Mouse (Mus musculus) liver, embryonic 16.5 days (tissue): ENCODE data around the gene Klhl42. TPM values are rescaled to one million over a fixed set of nuclear protein-coding genes. Genes with fewer than 3 reads are reported as not detected.

Experiments used
- ATAC-seq: fragments of 200-750 bp; cut with Nextera tagmentation; 2 replicates; pipeline ENCODE4 v1.8.0; 2017; ENCODE audit warnings: low read depth, mild to moderate bottlenecking, moderate number of reproducible peaks, moderate library complexity
- H3K27ac ChIP-seq: fragments of 300-500 bp; sonication (generic); 2 replicates; pipeline ENCODE4 v1.5.1; 2014; ENCODE audit warnings: mild to moderate bottlenecking, low read length
- H3K27me3 ChIP-seq: fragments of 300-500 bp; sonication (generic); 2 replicates; pipeline ENCODE4 v1.6.1; 2014; ENCODE audit warnings: low read depth, low read length, mixed read lengths; ENCODE audit not compliant: control insufficient read depth, insufficient read depth
- H3K36me3 ChIP-seq: fragments of 300-500 bp; sonication (generic); 2 replicates; pipeline ENCODE4 v1.6.1; 2014; ENCODE audit warnings: mild to moderate bottlenecking; ENCODE audit not compliant: control insufficient read depth, insufficient read depth
- H3K4me1 ChIP-seq: fragments of 300-500 bp; sonication (generic); 2 replicates; pipeline ENCODE4 v1.6.1; 2014; ENCODE audit warnings: low read depth, low read length, mixed read lengths; ENCODE audit not compliant: control insufficient read depth
- H3K4me2 ChIP-seq: fragments of 300-500 bp; sonication (generic); 2 replicates; pipeline ENCODE4 v1.6.1; 2014; ENCODE audit warnings: low read depth, low read length, mixed read lengths
- H3K4me3 ChIP-seq: fragments of 300-500 bp; sonication (generic); 2 replicates; pipeline ENCODE4 v1.5.1; 2014; ENCODE audit warnings: low read depth, mild to moderate bottlenecking, low read length
- H3K9ac ChIP-seq: fragments of 300-500 bp; sonication (generic); 2 replicates; pipeline ENCODE4 v1.6.1; 2014; ENCODE audit warnings: low read depth, low read length
- H3K9me3 ChIP-seq: fragments of 300-500 bp; sonication (generic); replicated peaks from 2 replicates; pipeline ENCODE4 v1.6.1; 2016; ENCODE audit warnings: low read length; ENCODE audit not compliant: control insufficient read depth
- WGBS: fragments of 180-500 bp; shearing (Covaris S2); extraction: QIAGEN DNeasy Blood & Tissue Kit; methylation state at CpG from one replicate; pipeline ENCODE4 v1.1.7; 2014; ENCODE audit not compliant: insufficient replicate concordance; 5-methylcytosine and 5-hydroxymethylcytosine counted together
- polyA plus RNA-seq: library from polyadenylated mRNA; unstranded; fragments of >200 nt; fragmentation: Nextera tagmentation; extraction: Ambion mirVana; gene quantifications from 2 replicates; pipeline ENCODE4 v1.2.1, GENCODE M21; 2015

Gene Klhl42
- 1.6 and 1.8 TPM in 2 replicates for polyA plus RNA-seq

DNA sequence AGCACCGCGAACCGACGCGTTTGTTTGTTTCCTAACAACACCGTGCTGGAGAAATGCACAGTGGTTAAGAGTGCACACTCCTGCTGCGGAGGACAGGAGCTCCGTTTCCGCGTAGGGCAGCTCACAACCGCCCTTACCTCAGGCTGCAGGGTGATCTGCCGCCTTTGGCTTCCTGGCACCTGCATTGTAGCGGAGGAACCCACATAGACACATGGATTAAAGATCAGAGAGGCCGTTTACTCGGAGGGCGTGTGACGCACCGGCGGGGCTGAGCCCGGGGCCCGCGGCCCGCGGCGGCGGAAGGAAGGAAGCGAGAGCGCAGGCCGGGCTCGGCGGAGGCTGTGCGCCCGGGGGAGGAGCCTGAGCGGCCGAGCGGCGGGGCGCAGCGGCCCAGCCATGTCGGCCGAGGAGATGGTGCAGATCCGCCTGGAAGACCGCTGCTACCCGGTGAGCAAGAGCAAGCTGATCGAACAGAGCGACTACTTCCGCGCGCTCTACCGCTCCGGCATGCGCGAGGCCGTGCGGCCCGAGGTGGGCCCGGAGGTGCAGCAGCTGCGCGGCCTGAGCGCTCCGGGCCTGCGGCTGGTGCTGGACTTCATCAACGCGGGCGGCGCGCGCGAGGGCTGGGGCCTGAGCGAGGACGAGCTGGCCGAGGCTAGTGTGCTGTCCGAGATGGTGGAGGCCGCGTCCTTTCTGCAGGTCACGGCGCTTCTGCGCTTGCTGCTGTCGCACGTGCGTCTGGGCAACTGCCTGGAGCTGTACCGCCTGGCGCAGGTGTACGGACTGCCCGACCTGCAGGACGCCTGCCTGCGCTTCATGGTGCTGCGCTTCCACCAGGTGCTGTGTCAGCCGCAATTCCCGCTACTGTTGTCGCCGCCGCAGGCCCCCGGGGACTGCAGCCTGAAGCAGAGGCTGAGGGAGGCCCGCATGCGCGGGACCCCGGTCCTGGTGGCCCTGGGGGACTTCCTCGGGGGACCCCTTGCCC, at the start of gene Klhl42:
TSS of gene Klhl42 (plus strand) at position 244 of the 985 bp plus-strand sequence.
- H3K9ac ChIP-seq, result peak within 1 kb of the TSS; percentile 72
- H3K4me3 ChIP-seq, result peak within 1 kb of the TSS; percentile 78
- no peaks in the 10 kb centered on the region for H3K9me3 ChIP-seq
- peak within 1 kb of the TSS; percentile 80 for H3K4me2 ChIP-seq
- peak; percentile 87 for ATAC-seq
- WGBS, result under 1% methylated on average over 96 of the region's 99 CpGs
- peaks cover 8% of the 10 kb centered on the region for H3K4me1 ChIP-seq
- no peaks in the 10 kb centered on the region for H3K36me3 ChIP-seq
- H3K27ac ChIP-seq, result peak within 1 kb of the TSS; percentile 76
- 0 out of 2 replicates have a peak, but pooled peaks cover 3% of the 10 kb centered on the region for H3K27me3 ChIP-seq

GRCm38 (mm10) chr6:147042291-147043290, 48.6 kb upstream of the Klhl42 start, which contains the start of gene Mrps35:
Gene Mrps35 (plus strand): TSS chr6:147042764.
- Histone ChIP-seq H3K4me2 (peak within 1 kb of the TSS; percentile 75), H3K4me1 (peaks cover 11% of the 10 kb centered on the region), H3K27me3 (no peaks in the 10 kb centered on the region; the same call in 1 of the 2 replicates), H3K36me3 (no peaks in the 10 kb centered on the region; the same call in none of the 2 replicates), H3K4me3 (peak within 1 kb of the TSS; percentile 86), H3K9ac (peak within 1 kb of the TSS; percentile 85), H3K9me3 (no peaks in the 10 kb centered on the region; the same call in 1 of the 2 replicates), H3K27ac (peak within 1 kb of the TSS; percentile 63)
- WGBS, result 3% methylated on average over 66 of the region's 66 CpGs
- peak; percentile 98 for ATAC-seq

GRCm38 (mm10) chr6:147043633-147044032, 47.5 kb upstream of the Klhl42 start:
- WGBS, result 35% methylated on average over 7 of the region's 7 CpGs
- Histone ChIP-seq H3K4me3 (peak overlapping the region; percentile 86), H3K9ac (peak overlapping the region; percentile 85), H3K9me3 (no peaks in the 10 kb centered on the region; the same call in 1 of the 2 replicates), H3K27ac (no peak overlapping the region), H3K36me3 (peaks cover 5% of the 10 kb centered on the region), H3K4me1 (peaks cover 11% of the 10 kb centered on the region), H3K4me2 (peak overlapping the region; percentile 75), H3K27me3 (no peaks in the 10 kb centered on the region; the same call in 1 of the 2 replicates)
- no peak for ATAC-seq

GRCm38 (mm10) chr6:147049239-147049805, 41.9 kb upstream of the Klhl42 start:
- Histone ChIP-seq H3K36me3 (peaks cover 15% of the 10 kb centered on the region), H3K27ac (no peak overlapping the region), H3K4me3 (no peak overlapping the region), H3K9me3 (no peaks in the 10 kb centered on the region), H3K4me1 (no peaks in the 10 kb centered on the region), H3K27me3 (no peaks in the 10 kb centered on the region), H3K4me2 (no peak overlapping the region), H3K9ac (no peak overlapping the region)
- 85% methylated on average over 13 of the region's 13 CpGs for WGBS
- ATAC-seq, result no peak

DNA sequence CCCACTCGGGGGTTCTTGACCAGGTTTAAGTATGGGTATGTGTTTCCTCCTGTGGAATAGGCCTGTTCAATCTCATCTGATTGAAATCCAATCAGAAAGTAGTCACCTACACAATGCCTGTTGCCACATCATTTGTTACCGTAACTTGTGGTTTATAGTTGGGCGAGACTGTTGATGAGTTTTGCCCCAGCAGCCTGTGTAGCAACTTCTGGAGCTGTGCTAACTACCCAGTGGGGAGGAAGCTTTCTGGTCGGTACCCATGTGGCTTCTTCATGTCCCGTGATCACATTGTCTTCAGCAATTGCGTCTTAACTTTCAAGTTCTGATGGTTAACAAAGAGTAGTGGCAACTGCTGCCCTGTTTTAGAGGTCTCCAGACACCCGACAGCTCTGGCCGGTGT, 39.5 kb upstream of the Klhl42 start:
- Histone ChIP-seq H3K27me3 (no peaks in the 10 kb centered on the region), H3K4me3 (no peak overlapping the region), H3K36me3 (peaks cover 15% of the 10 kb centered on the region), H3K4me2 (no peak overlapping the region), H3K27ac (no peak overlapping the region), H3K4me1 (no peaks in the 10 kb centered on the region), H3K9me3 (no peaks in the 10 kb centered on the region), H3K9ac (no peak overlapping the region)
- 70% methylated on average over 8 of the region's 8 CpGs for WGBS
- peak; percentile 44; the same call in 1 of the 2 replicates for ATAC-seq

- 75% methylated on average over 9 of the region's 9 CpGs for WGBS
Measured at GRCm38 (mm10) chr6:147052440-147052839, 38.7 kb upstream of the Klhl42 start.

DNA sequence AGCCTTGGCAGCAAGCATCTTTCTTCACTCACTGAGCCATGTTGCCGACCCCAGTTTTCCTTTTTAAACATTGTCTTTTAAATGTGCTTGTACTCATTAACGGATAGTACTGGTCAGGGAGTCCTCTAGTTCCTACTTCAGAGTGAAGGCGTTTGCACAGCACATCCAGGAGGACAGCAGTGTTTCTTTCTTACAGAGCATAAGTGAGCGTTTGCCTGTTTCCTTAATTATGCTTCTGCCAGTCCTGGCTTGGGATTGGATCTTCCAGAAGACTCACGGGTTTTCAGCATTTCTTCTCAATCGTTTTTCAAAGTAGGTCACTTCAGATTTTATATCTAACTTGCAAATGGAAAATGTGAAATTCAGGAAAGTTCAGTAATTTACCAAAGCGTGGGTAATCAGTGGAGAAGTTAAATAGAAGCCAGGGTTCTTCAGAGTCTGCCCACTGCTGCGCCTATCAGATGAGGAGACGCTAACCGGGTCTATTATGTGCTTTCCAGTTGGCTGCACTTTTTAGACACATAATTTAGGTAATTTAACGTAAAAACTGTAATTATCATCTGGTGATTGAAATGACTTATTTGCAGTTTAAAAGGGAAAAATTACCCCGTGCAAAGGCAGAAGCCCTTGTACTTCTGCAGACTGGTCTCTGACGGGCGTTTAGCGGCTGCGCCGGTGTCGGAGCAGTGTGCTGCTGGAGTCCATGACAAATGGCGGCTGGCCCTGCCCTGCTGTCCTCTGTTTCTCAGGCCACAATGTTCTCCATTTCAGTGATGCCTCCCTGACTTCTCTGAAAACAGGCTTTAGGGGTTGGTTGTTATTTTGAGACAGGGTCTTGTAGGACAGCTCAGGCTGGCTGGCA, 37.2 kb upstream of the Klhl42 start:
- Histone ChIP-seq H3K4me1 (no peaks in the 10 kb centered on the region), H3K27me3 (no peaks in the 10 kb centered on the region), H3K9me3 (no peaks in the 10 kb centered on the region), H3K9ac (no peak overlapping the region), H3K4me2 (no peak overlapping the region), H3K27ac (no peak overlapping the region), H3K36me3 (peaks cover 9% of the 10 kb centered on the region), H3K4me3 (no peak overlapping the region)
- ATAC-seq, result no peak
- WGBS, result 80% methylated on average over 19 of the region's 19 CpGs

More at GRCm38 (mm10) chr6:147052440-147052839, 38.7 kb upstream of the Klhl42 start:
- ATAC-seq, result no peak; the same call in 1 of the 2 replicates
- peaks cover 15% of the 10 kb centered on the region for H3K36me3 ChIP-seq
- no peaks in the 10 kb centered on the region for H3K9me3 ChIP-seq
- H3K27me3 ChIP-seq, result no peaks in the 10 kb centered on the region
- H3K9ac ChIP-seq, result no peak overlapping the region
- no peak overlapping the region for H3K4me3 ChIP-seq
- no peak overlapping the region for H3K4me2 ChIP-seq
- H3K4me1 ChIP-seq, result no peaks in the 10 kb centered on the region
- H3K27ac ChIP-seq, result no peak overlapping the region
